Comparison of ENCODE assay signal across 25 mouse cellular contexts in the genomic region with DNA sequence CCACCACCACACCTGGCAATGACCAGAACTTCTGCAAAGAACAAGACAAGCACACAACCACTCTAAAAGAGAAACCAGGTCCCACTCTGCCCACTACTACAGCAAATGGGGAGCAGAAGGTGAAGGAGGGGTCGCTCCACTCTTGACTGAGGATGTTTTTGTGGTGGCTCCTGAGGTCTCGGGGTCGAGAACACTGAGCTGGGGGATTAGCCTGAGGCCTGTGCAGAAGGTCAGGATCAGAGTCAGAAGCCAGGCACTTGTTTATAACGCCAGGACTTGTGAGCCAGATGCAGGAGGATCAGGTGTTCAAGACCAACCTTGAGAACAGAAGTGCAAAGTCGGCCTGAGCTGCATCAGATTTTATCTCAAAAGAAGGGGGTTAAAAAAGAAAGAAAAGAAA. TPM values are rescaled to one million over a fixed set of nuclear protein-coding genes. Genes with fewer than 3 reads are reported as not detected.
DNase-seq lines count a peak whose midpoint lies in the region; ATAC-seq and TF ChIP-seq lines count a peak whose summit lies in the region.
"Had no signal": no experiment of that assay in that cellular context is flagged by ENCODE, and none has a peak within 500 bp of the region (broad histone marks: within the 10 kb centered on the region; RNA-seq: fewer than 3 reads in every experiment).

No protein-coding gene starts in this region.

- no peak overlapping the region for H3K4me3 ChIP-seq in heart, embryonic 16.5 days (ENCODE audit: low read length)
- peak overlapping the region; percentile 14 for H3K4me3 ChIP-seq in thymus, adult 2 months (ENCODE audit: control insufficient read depth, insufficient read depth, low read length)
- H3K4me3 ChIP-seq in myocyte: no peak overlapping the region
- H3K4me3 ChIP-seq in limb, embryonic 10.5 days: no peak overlapping the region
- H3K4me3 ChIP-seq: embryonic facial prominence, embryonic 12.5 days; hindbrain, embryonic 12.5 days; left cerebral cortex, adult 2 months; limb, embryonic 13.5 days; neural tube, embryonic 15.5 days had no signal

- no peak overlapping the region for H3ac ChIP-seq in myocyte (ENCODE audit: control insufficient read depth, insufficient read length)

- no peaks in the 10 kb centered on the region for H3K79me2 ChIP-seq in myocyte (ENCODE audit: control insufficient read depth, insufficient read depth)

- H3K27ac ChIP-seq in heart, embryonic 16.5 days (ENCODE audit: low read length): peak overlapping the region; percentile 40; the same call in 1 of the 2 replicates
- H3K27ac ChIP-seq in thymus, adult 2 months (ENCODE audit: control insufficient read depth, insufficient read depth, low read length): peak overlapping the region; percentile 95
- no peak overlapping the region for H3K27ac ChIP-seq in limb, embryonic 10.5 days
- H3K27ac ChIP-seq: embryonic facial prominence, embryonic 12.5 days; hindbrain, embryonic 12.5 days; limb, embryonic 13.5 days; neural tube, embryonic 15.5 days had no signal

- H3K4me2 ChIP-seq in heart, embryonic 16.5 days (ENCODE audit: low read depth, low read length): no peak overlapping the region
- peak overlapping the region; percentile 55 for H3K4me2 ChIP-seq in myocyte (ENCODE audit: low read depth)
- H3K4me2 ChIP-seq: embryonic facial prominence, embryonic 12.5 days; heart, embryonic 11.5 days; hindbrain, embryonic 12.5 days; limb, embryonic 13.5 days; liver, embryonic 11.5 days; neural tube, embryonic 15.5 days had no signal

- no peaks in the 10 kb centered on the region for H3K4me1 ChIP-seq in heart, embryonic 16.5 days (ENCODE audit: control insufficient read depth, insufficient read depth, low read length)
- peaks cover 92% of the 10 kb centered on the region for H3K4me1 ChIP-seq in thymus, adult 2 months (replicated peaks; ENCODE audit: control insufficient read depth, insufficient read depth, low read length)
- H3K4me1 ChIP-seq in limb, embryonic 10.5 days: no peaks in the 10 kb centered on the region
- H3K4me1 ChIP-seq: embryonic facial prominence, embryonic 12.5 days; hindbrain, embryonic 12.5 days; limb, embryonic 13.5 days had no signal

- WGBS in heart, embryonic 16.5 days: 71% methylated on average over 5 of the region's 5 CpGs
- 12% methylated on average over 5 of the region's 5 CpGs for WGBS in thymus, adult 2 months
- 74% methylated on average over 5 of the region's 5 CpGs for WGBS in limb, embryonic 10.5 days

- no peak for TF ChIP-seq CTCF in thymus, adult 2 months (IDR thresholded peaks at IDR 0.05; ENCODE audit: borderline replicate concordance, control insufficient read depth, extremely low read depth, insufficient read depth, low read length, poor library complexity)

- no peaks in the 10 kb centered on the region for H3K36me3 ChIP-seq in heart, embryonic 16.5 days (ENCODE audit: control insufficient read depth, insufficient read depth)
- no peaks in the 10 kb centered on the region for H3K36me3 ChIP-seq in thymus, adult 2 months (ENCODE audit: control insufficient read depth, insufficient read depth, low read length)
- H3K36me3 ChIP-seq in myocyte (ENCODE audit: control insufficient read depth, insufficient read depth): no peaks in the 10 kb centered on the region
- no peaks in the 10 kb centered on the region for H3K36me3 ChIP-seq in limb, embryonic 10.5 days
- H3K36me3 ChIP-seq: embryonic facial prominence, embryonic 12.5 days; hindbrain, embryonic 12.5 days; limb, embryonic 13.5 days; neural tube, embryonic 15.5 days had no signal

- no peak for ATAC-seq in heart, embryonic 16.5 days (replicated peaks; ENCODE audit: extremely low read depth, insufficient read depth, low FRiP score)
- ATAC-seq: forebrain, embryonic 14.5 days; intestine, embryonic 16.5 days had no signal

- no peak for TF ChIP-seq POLR2A in thymus, adult 2 months (IDR thresholded peaks at IDR 0.05; ENCODE audit: control insufficient read depth, extremely low read depth, insufficient read depth, low read length, poor library complexity)
- no peak for TF ChIP-seq POLR2A in myocyte (IDR thresholded peaks at IDR 0.05; ENCODE audit: insufficient read length, low read depth)

- H3K9me3 ChIP-seq in heart, embryonic 16.5 days (replicated peaks; ENCODE audit: control insufficient read depth, low read length): no peaks in the 10 kb centered on the region
- no peaks in the 10 kb centered on the region for H3K9me3 ChIP-seq in limb, embryonic 10.5 days (replicated peaks)
- H3K9me3 ChIP-seq: embryonic facial prominence, embryonic 12.5 days; hindbrain, embryonic 12.5 days; limb, embryonic 13.5 days; neural tube, embryonic 15.5 days had no signal

- H3K27me3 ChIP-seq in heart, embryonic 16.5 days (ENCODE audit: control insufficient read depth, insufficient read depth, low read length): no peaks in the 10 kb centered on the region
- H3K27me3 ChIP-seq in thymus, adult 2 months (ENCODE audit: control insufficient read depth, insufficient read depth, low read length): no peaks in the 10 kb centered on the region
- peaks cover 18% of the 10 kb centered on the region for H3K27me3 ChIP-seq in myocyte (ENCODE audit: control insufficient read depth, insufficient read depth, insufficient read length)
- H3K27me3 ChIP-seq in limb, embryonic 10.5 days (ENCODE audit: low read depth, poor library complexity, severe bottlenecking): no peaks in the 10 kb centered on the region
- H3K27me3 ChIP-seq: embryonic facial prominence, embryonic 12.5 days; hindbrain, embryonic 12.5 days; limb, embryonic 13.5 days; neural tube, embryonic 15.5 days had no signal

- no peak overlapping the region for H3K9ac ChIP-seq in heart, embryonic 16.5 days (ENCODE audit: low read length)
- H3K9ac ChIP-seq: embryonic facial prominence, embryonic 12.5 days; hindbrain, embryonic 12.5 days; limb, embryonic 13.5 days; neural tube, embryonic 15.5 days had no signal

- no peak for DNase-seq in heart, adult 9 months (ENCODE audit: low spot score in 2 of 2)
- no peak for DNase-seq in thymus, adult 2 months
- no peak for DNase-seq in thymus, postnatal 4 days
- no peak for DNase-seq in cerebellum, adult 8-10 months
- DNase-seq in limb, embryonic 10.5 days (ENCODE audit: low spot score): no peak
- DNase-seq: adrenal gland, postnatal 36 days; B cell, adult 2 months; cerebellum, adult 9-10 months; embryo, embryonic 11 days; kidney, adult 9 months; kidney, postnatal 10 days; midbrain, embryonic 14.5 days; retina, postnatal 1 day; right cerebral cortex, postnatal 14 days had no signal

TF ChIP-seq in myocyte, 11 proteins besides CTCF, POLR2A, EP300 and RAD21:
- TF ChIP-seq USF1 (IDR thresholded peaks at IDR 0.05; ENCODE audit: low read depth) (no peak), REST (IDR thresholded peaks at IDR 0.05; ENCODE audit: insufficient read depth, insufficient read length) (no peak), POLR2AphosphoS2 (IDR thresholded peaks at IDR 0.05; ENCODE audit: insufficient read length, low read depth) (no peak), SRF (IDR thresholded peaks at IDR 0.05; ENCODE audit: control insufficient read depth, insufficient read length, low read depth) (no peak), MAX (IDR thresholded peaks at IDR 0.05; ENCODE audit: low read depth) (no peak), MYOD1 (IDR thresholded peaks at IDR 0.05; ENCODE audit: control insufficient read depth in 1 of 3, insufficient read length in 2 of 3, low read depth in 2 of 3) (no peak), TCF3 (IDR thresholded peaks at IDR 0.05; ENCODE audit: insufficient read length, low read depth) (no peak), CEBPB (IDR thresholded peaks at IDR 0.05; ENCODE audit: insufficient read depth, poor library complexity, severe bottlenecking) (no peak), E2F4 (IDR thresholded peaks at IDR 0.05; ENCODE audit: insufficient read depth) (no peak), MYOG (IDR thresholded peaks at IDR 0.05; ENCODE audit: control insufficient read depth in 1 of 3, insufficient read depth in 1 of 3, insufficient read length in 2 of 3, low read depth in 2 of 3) (no peak), TCF12 (IDR thresholded peaks at IDR 0.05; ENCODE audit: insufficient read depth, poor library complexity, severe bottlenecking) (no peak)

RNA-seq across cellular contexts. Expression of a gene that starts 3.6 kb away (rescaled TPM):
- 2.8 and 9.6 TPM in 2 replicates for polyA plus RNA-seq in heart, embryonic 16.5 days (2015; fragmentation: Nextera tagmentation; extraction: Ambion mirVana)
- polyA plus RNA-seq in thymus, adult 2 months (2012; rRNA removed): 276 and 294 TPM in 2 replicates
- polyA plus RNA-seq in myocyte (2012; fragmentation: generic; extraction: Trizol): 0.01 TPM
- polyA plus RNA-seq in limb, embryonic 10.5 days (2016; fragmentation: Nextera tagmentation; extraction: Ambion mirVana): 0.16 and 0.26 TPM in 2 replicates
- polyA plus RNA-seq: heart, embryonic 11.5 days; liver, embryonic 11.5 days had no signal

RNA-seq across cellular contexts. Expression of a gene that starts 21.9 kb away (rescaled TPM):
- 18.1 and 22.9 TPM in 2 replicates for polyA plus RNA-seq in heart, embryonic 16.5 days (2015; fragmentation: Nextera tagmentation; extraction: Ambion mirVana)
- polyA plus RNA-seq in thymus, adult 2 months (2012; rRNA removed): 5.6 and 6.0 TPM in 2 replicates
- 11.7 TPM for polyA plus RNA-seq in myocyte (2012; fragmentation: generic; extraction: Trizol)
- 36.2 and 36.3 TPM in 2 replicates for polyA plus RNA-seq in limb, embryonic 10.5 days (2016; fragmentation: Nextera tagmentation; extraction: Ambion mirVana)

RNA-seq across cellular contexts. Expression of a gene that starts 40.3 kb away (rescaled TPM):
- 26.3 and 28.7 TPM in 2 replicates for polyA plus RNA-seq in heart, embryonic 16.5 days (2015; fragmentation: Nextera tagmentation; extraction: Ambion mirVana)
- polyA plus RNA-seq in thymus, adult 2 months (2012; rRNA removed): 276 and 278 TPM in 2 replicates
- 1.2 TPM for polyA plus RNA-seq in myocyte (2012; fragmentation: generic; extraction: Trizol)
- 6.4 and 6.7 TPM in 2 replicates for polyA plus RNA-seq in limb, embryonic 10.5 days (2016; fragmentation: Nextera tagmentation; extraction: Ambion mirVana)

RNA-seq across cellular contexts. Expression of a gene that starts 50.8 kb away (rescaled TPM):
- polyA plus RNA-seq in heart, embryonic 16.5 days (2015; fragmentation: Nextera tagmentation; extraction: Ambion mirVana): 71.0 and 76.0 TPM in 2 replicates
- polyA plus RNA-seq in thymus, adult 2 months (2012; rRNA removed): 62.1 and 62.8 TPM in 2 replicates
- 52.7 TPM for polyA plus RNA-seq in myocyte (2012; fragmentation: generic; extraction: Trizol)
- polyA plus RNA-seq in limb, embryonic 10.5 days (2016; fragmentation: Nextera tagmentation; extraction: Ambion mirVana): 17.0 and 23.5 TPM in 2 replicates

Comparison
In these comparisons a context has a peak if more than half of its experiments do, and no peak if none do; other contexts are left out.
1. RNA of a gene that starts 3.6 kb away (polyA plus RNA-seq): 276 to 294 TPM in thymus, adult 2 months; 2.8 to 9.6 TPM in heart, embryonic 16.5 days, 0.16 to 0.26 TPM in limb, embryonic 10.5 days and 0.01 TPM in myocyte (single experiment); every median in the first group is over 10 times any median in the second.